Mouse (Mus musculus) G1E (cell line): ENCODE data around the gene Celf5.

Experiments
- CTCF ChIP-seq: IDR thresholded peaks from 2 replicates; pipeline ENCODE4 v1.5.1; 2012; ENCODE audit warnings: low read depth, low read length, inconsistent platforms, mixed read lengths
- POLR2AphosphoS5 ChIP-seq: IDR thresholded peaks from 2 replicates; pipeline ENCODE4 v1.6.1; 2012; ENCODE audit warnings: low read depth, low read length, inconsistent platforms; ENCODE audit not compliant: insufficient replicate concordance

DNA sequence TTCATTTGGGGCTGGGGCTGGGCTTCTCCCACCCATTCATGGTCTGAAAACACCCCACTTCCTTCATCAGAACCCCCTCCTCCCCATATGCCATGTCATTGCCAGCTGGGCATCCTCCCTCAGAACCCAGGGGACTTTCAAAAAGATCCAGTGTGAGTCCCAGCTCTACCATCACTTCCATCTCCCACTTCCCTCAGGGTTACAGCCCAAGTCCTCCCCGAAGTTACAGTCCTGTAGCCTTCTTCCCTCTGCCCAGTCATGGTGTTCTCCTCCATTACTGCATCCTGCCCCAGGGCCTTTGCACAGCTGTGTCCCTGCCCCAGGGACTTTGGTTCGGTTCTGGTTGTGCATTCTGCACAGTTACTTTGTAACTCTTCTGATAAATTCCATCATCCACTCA, 28.4 kb downstream of the Celf5 start:
- TF ChIP-seq CTCF (no peak), POLR2AphosphoS5 (no peak)
